Mouse (Mus musculus): ENCODE results near the gene Hoxd10. TPM values are rescaled to one million over a fixed set of nuclear protein-coding genes. Genes with fewer than 3 reads are reported as not detected.
A peak's percentile ranks its signal among the peaks of the same experiment; 100 is the strongest.

Gene Hoxd10
- polyA plus RNA-seq, 1 experiment from 2014 or later: not detected

DNA sequence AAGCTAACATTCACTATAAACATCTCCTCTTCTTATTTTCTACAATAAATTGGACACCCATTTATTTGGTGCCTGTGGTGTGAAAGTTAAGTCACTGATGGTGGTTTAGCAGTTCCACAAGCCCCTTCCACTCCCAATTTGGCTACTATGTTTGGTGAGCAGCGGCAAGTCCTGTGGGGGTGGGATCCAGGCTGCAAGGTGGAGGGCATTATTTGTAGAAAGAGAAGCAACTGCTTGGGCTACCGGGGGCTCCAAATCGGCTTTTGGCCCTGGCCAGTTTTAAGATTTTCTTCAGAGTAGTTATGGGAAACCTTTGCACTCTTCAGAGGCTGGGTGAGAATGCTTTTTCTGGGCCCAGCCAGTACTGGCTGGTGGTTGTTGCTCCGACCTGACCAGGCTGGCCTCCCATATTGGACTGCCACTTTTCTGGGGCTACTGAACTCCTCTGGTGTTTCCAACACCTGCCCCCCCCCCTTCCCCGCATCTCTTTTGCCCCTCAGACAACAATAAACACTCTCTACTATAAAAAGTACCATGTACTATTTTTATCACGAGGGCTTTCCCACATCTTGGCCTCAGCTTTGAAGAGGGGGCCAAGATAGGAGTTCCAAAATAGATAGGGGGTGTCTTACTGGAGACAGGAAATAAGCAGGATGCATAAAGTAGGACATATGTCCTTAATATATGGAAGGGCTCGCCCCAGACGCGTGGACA, 40.2 kb downstream of the Hoxd10 start:
- Histone ChIP-seq H3K4me1 (ENCODE audit: control insufficient read depth, insufficient read depth, low read length) (peaks cover 8% of the 10 kb centered on the region), H3K9me3 (ENCODE audit: control insufficient read depth, low read length) (no peaks in the 10 kb centered on the region), H3K9ac (ENCODE audit: low read length) (no peak overlapping the region), H3K4me2 (no peak overlapping the region), H3K27me3 (ENCODE audit: control insufficient read depth, insufficient read depth, low read length) (peaks cover 95% of the 10 kb centered on the region), H3K4me3 (ENCODE audit: low read depth, low read length) (no peak overlapping the region), H3K36me3 (ENCODE audit: control insufficient read depth, insufficient read depth, low read length) (no peaks in the 10 kb centered on the region), H3K27ac (ENCODE audit: low read depth, low read length) (no peak overlapping the region)
- ATAC-seq (ENCODE audit: low FRiP score) (no peak), DNase-seq (ENCODE audit: low spot score, missing footprints) (no peak)
- WGBS: 2% methylated on average over 9 of the region's 9 CpGs

DNA sequence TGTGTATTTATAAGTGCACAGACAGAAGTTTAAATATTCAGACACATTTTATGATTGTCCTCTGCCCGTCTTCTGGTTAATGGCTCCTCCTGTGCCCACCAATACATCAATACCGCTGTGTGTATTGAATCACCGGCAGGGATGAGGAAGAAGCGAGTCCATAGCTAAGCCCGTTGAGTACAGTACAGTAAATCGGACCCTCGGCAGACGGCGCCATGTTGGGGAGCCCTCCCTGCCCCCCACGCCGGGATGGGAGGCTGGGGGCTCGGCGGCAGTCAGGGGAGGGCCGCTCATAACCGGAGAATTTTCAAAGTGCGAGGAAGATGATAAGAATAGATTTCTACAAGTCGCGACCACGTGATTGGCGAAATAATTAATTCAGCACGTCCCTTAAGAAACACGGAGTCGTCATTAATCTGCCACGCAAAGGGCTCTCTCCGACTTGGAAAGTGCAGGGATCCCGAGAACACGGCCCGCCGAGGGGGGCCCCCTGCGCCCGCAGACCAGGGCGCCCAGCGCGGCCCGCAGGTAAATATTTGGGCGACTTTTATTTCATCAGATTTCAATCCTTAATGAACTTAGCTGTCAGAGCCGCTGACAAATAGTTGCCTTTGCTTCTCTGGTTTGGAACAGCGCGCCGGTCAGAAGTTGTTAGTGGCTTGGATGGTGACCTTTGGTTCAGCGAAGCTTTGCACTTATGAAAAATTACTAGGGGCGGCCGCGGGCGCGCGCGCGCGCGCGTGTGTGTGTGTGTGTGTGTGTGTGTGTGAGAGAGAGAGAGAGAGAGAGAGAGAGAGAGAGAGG, 41.0 kb downstream of the Hoxd10 start:
- DNase-seq (ENCODE audit: low spot score, missing footprints) (no peak), ATAC-seq (ENCODE audit: low FRiP score) (no peak)
- Histone ChIP-seq H3K9me3 (ENCODE audit: control insufficient read depth, low read length) (no peaks in the 10 kb centered on the region), H3K4me2 (no peak overlapping the region), H3K27me3 (ENCODE audit: control insufficient read depth, insufficient read depth, low read length) (peaks cover 95% of the 10 kb centered on the region), H3K4me3 (ENCODE audit: low read depth, low read length) (no peak overlapping the region), H3K27ac (ENCODE audit: low read depth, low read length) (no peak overlapping the region), H3K9ac (ENCODE audit: low read length) (no peak overlapping the region), H3K4me1 (ENCODE audit: control insufficient read depth, insufficient read depth, low read length) (0 out of 2 replicates have a peak, but pooled peaks cover 2% of the 10 kb centered on the region), H3K36me3 (ENCODE audit: control insufficient read depth, insufficient read depth, low read length) (no peaks in the 10 kb centered on the region)
- 1% methylated on average over 52 of the region's 52 CpGs for WGBS

DNA sequence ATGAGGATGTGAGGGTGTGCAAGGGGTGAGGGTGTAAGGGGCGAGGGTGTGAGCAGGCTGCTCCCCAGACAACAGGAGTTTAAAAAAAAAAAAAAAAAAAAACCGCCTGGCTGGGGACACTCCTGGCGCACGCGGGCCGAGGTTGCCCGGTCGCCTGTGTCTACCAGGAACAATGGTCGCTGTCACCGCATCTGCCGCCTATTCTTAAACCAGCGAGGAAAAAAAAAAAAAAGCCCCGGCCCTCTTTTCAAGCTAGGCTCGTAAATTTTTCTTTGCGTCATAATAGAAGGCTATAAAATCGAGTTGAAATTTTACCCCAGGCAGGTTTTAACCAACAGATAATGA, 41.6 kb downstream of the Hoxd10 start:
- no peak overlapping the region for H3K9ac ChIP-seq (ENCODE audit: low read length)
- H3K36me3 ChIP-seq (ENCODE audit: control insufficient read depth, insufficient read depth, low read length): no peaks in the 10 kb centered on the region
- no peak overlapping the region for H3K27ac ChIP-seq (ENCODE audit: low read depth, low read length)
- peaks cover 95% of the 10 kb centered on the region for H3K27me3 ChIP-seq (ENCODE audit: control insufficient read depth, insufficient read depth, low read length)
- H3K4me3 ChIP-seq (ENCODE audit: low read depth, low read length): no peak overlapping the region
- under 1% methylated on average over 15 of the region's 16 CpGs for WGBS
- DNase-seq (ENCODE audit: low spot score, missing footprints) (no peak), ATAC-seq (ENCODE audit: low FRiP score) (no peak)
- H3K9me3 ChIP-seq (ENCODE audit: control insufficient read depth, low read length): no peaks in the 10 kb centered on the region
- 0 out of 2 replicates have a peak, but pooled peaks cover 2% of the 10 kb centered on the region for H3K4me1 ChIP-seq (ENCODE audit: control insufficient read depth, insufficient read depth, low read length)
- H3K4me2 ChIP-seq: no peak overlapping the region

DNA sequence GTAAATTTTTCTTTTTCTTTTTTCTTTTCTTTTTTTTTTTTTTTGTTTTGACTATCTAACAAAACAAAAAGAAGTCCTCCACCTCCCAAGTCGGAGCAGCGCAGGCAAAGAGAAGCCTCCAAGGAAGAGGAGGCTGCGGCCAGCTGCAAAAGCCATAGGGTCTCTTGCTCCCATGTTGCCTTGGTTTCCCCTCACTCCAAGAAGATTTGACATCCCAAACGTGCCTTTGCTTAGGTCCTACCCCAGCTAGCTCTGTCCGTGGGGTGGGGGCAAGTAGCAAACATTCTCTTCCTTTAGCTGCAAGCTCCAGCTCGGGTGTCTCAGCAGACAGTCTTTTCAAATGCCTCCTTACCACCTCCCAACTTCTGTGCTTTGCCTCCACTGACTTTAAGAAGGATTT, 42.0 kb downstream of the Hoxd10 start:
- H3K36me3 ChIP-seq (ENCODE audit: control insufficient read depth, insufficient read depth, low read length): no peaks in the 10 kb centered on the region
- no peaks in the 10 kb centered on the region for H3K9me3 ChIP-seq (ENCODE audit: control insufficient read depth, low read length)
- H3K4me3 ChIP-seq (ENCODE audit: low read depth, low read length): no peak overlapping the region
- DNase-seq (ENCODE audit: low spot score, missing footprints) (no peak), ATAC-seq (ENCODE audit: low FRiP score) (no peak)
- no peak overlapping the region for H3K4me2 ChIP-seq
- no peak overlapping the region for H3K9ac ChIP-seq (ENCODE audit: low read length)
- peaks cover 95% of the 10 kb centered on the region for H3K27me3 ChIP-seq (ENCODE audit: control insufficient read depth, insufficient read depth, low read length)
- no peak overlapping the region for H3K27ac ChIP-seq (ENCODE audit: low read depth, low read length)
- 3% methylated on average over 6 of the region's 6 CpGs for WGBS
- H3K4me1 ChIP-seq (ENCODE audit: control insufficient read depth, insufficient read depth, low read length): 0 out of 2 replicates have a peak, but pooled peaks cover 2% of the 10 kb centered on the region

DNA sequence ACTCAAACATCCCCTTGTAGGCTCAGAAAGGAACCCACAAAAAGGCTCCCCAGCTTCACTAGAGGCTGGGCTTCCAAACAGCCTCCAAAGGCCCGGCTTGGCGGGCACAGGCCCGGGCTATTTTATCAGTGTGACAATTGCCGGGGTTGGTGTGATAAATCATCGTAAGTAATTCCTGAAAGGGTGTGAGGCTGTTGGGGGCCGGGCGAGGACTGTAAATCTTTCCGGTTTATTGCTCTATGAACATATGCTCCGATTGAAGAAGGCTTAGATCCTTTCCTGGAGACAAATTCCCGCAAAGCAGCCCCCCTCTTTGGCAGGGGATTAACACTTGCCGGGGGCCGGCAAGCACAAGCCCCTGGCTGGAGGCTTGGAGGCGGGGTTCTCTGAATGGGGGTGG, 42.7 kb downstream of the Hoxd10 start:
- Histone ChIP-seq H3K4me1 (ENCODE audit: control insufficient read depth, insufficient read depth, low read length) (0 out of 2 replicates have a peak, but pooled peaks cover 2% of the 10 kb centered on the region), H3K9me3 (ENCODE audit: control insufficient read depth, low read length) (no peaks in the 10 kb centered on the region), H3K36me3 (ENCODE audit: control insufficient read depth, insufficient read depth, low read length) (no peaks in the 10 kb centered on the region), H3K27me3 (ENCODE audit: control insufficient read depth, insufficient read depth, low read length) (peaks cover 96% of the 10 kb centered on the region), H3K9ac (ENCODE audit: low read length) (no peak overlapping the region), H3K4me2 (no peak overlapping the region), H3K4me3 (ENCODE audit: low read depth, low read length) (no peak overlapping the region), H3K27ac (ENCODE audit: low read depth, low read length) (no peak overlapping the region)
- no peak for DNase-seq (ENCODE audit: low spot score, missing footprints)
- ATAC-seq (ENCODE audit: low FRiP score): no peak
- under 1% methylated on average over 13 of the region's 13 CpGs for WGBS

DNA sequence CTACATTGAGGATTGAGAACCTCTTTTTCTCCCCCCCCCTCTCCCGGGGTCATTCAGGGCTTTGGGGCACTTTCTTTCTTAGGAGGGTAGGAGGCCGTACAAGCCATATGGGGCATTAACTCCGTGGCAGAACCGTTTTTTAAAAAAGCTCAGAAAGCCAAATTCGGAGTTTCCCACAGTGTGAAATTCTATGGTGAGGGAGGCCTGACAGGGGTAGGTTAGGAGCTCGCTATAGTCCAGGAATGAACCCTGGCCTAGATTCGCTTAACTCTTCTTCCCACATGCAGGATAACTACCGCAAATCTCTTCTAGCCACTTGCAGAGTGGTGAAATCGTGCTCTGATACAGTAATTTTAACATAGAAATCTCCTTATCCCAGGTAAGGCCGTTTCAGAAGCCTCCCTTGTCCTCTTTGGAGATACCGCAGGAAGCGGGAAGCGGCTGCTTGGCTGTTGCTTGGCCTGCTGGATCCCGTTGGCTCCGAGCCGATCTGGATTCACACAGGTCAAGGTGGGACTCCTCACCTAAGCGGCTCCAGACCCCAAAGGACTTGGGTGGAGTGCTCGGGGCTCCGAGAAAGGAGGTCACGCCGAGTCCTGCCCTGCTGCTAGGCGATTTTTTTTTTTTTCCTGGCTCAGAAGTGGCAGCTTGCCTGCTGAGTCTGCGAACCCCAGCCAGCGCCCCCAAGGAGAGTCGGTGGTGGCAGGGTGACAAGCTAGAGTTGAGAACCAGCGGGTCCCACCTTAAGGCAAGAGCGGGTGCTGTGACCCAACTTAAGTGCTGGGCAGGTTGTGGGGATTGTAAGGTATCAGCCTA, 43.5 kb downstream of the Hoxd10 start:
- Histone ChIP-seq H3K4me1 (ENCODE audit: control insufficient read depth, insufficient read depth, low read length) (peaks cover 2% of the 10 kb centered on the region; the same call in 1 of the 2 replicates), H3K27me3 (ENCODE audit: control insufficient read depth, insufficient read depth, low read length) (peaks cover 97% of the 10 kb centered on the region), H3K9ac (ENCODE audit: low read length) (no peak overlapping the region), H3K27ac (ENCODE audit: low read depth, low read length) (no peak overlapping the region), H3K36me3 (ENCODE audit: control insufficient read depth, insufficient read depth, low read length) (no peaks in the 10 kb centered on the region), H3K4me2 (no peak overlapping the region), H3K9me3 (ENCODE audit: control insufficient read depth, low read length) (no peaks in the 10 kb centered on the region), H3K4me3 (ENCODE audit: low read depth, low read length) (no peak overlapping the region)
- under 1% methylated on average over 27 of the region's 27 CpGs for WGBS
- DNase-seq (ENCODE audit: low spot score, missing footprints) (peak; percentile 95), ATAC-seq (ENCODE audit: low FRiP score) (no peak)

DNA sequence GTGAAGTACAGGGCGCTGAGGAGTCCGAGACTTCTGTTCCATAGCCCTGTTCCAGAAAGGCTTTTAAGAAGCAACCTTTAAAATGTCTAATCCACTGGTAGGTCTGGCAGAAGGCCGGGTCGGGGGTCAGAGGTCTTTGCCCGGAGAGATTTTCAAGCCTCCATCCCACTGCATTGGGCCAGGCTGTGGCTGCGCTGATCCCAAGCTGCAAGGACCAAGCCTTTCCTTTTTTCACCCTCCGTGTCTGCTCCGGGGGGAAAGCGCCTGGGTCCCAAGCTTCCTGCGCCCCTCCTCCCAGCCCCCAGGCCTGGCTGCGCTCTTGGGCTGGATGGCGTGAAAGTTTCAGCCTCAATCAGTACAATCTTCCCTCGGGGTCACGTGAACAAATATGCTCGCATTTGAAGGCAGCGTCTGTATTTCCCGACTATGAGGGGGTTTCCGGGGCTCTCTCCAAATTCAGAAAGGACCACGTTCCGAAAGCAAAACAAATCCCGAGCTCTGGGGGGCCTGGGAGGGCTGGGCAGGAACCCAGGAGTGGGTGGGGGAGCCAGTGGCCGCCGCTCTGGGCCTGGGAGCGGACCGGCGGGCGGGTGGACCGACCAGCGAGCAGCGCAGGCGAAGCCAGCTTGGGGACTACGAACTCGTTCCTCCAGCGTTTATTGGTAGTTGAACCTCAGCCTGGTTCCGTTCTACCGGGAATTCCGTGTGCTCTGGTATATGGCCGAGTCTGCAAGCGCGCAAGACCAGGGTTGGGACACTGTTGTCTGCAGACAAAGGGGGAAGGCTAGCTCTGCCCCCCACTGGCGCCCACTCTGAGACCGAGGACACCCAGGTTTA, 44.3 kb downstream of the Hoxd10 start:
- H3K4me1 ChIP-seq (ENCODE audit: control insufficient read depth, insufficient read depth, low read length): peaks cover 2% of the 10 kb centered on the region; the same call in 1 of the 2 replicates
- no peaks in the 10 kb centered on the region for H3K36me3 ChIP-seq (ENCODE audit: control insufficient read depth, insufficient read depth, low read length)
- H3K4me3 ChIP-seq (ENCODE audit: low read depth, low read length): no peak overlapping the region
- H3K27ac ChIP-seq (ENCODE audit: low read depth, low read length): no peak overlapping the region
- under 1% methylated on average over 42 of the region's 42 CpGs for WGBS
- DNase-seq (ENCODE audit: low spot score, missing footprints) (peak; percentile 96), ATAC-seq (ENCODE audit: low FRiP score) (no peak)
- H3K9me3 ChIP-seq (ENCODE audit: control insufficient read depth, low read length): no peaks in the 10 kb centered on the region
- H3K27me3 ChIP-seq (ENCODE audit: control insufficient read depth, insufficient read depth, low read length): peaks cover 97% of the 10 kb centered on the region
- no peak overlapping the region for H3K4me2 ChIP-seq
- H3K9ac ChIP-seq (ENCODE audit: low read length): no peak overlapping the region

DNA sequence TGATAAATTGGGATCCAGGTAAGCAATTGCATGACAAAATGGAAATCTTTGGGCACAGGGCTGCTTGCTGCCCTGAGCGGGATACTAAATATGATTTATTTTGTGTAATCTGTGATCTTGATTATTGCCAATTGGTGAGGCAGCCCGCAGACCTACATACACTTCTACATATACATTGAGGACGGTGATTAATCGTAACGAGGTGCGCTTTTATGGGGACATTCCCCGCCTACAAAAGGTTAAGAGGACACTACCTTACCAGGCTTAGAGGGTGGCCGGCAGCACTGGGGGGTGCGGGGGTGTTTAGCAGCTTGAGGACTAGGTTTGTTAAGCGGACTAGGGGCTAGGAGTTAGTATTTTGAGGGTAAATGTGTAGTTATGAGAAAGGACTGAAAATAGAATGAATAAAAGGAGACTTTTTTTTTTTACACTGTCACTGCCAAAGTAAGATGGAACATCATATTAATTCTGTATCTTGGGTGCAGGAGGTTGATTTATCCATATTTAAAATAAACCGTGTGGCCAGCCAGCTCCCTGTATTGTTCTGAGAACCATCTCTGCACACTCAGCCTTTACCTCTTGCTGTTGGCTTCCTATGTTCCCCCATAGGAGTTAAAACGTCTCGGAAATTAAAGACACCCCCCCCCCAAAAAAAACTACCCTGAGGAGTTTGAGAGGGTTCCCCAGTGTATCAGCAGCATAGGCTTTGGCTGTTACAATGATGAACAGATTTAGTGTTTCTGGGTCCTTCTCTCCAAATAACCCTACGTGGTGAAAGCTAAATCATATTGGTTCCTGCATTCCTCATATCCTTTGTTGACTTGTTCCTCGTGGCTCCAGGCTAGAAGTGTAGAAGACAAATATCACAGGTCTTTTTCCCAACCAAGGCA, 45.2 kb downstream of the Hoxd10 start:
- no peak overlapping the region for H3K4me2 ChIP-seq
- H3K27me3 ChIP-seq (ENCODE audit: control insufficient read depth, insufficient read depth, low read length): peaks cover 98% of the 10 kb centered on the region
- H3K36me3 ChIP-seq (ENCODE audit: control insufficient read depth, insufficient read depth, low read length): no peaks in the 10 kb centered on the region
- H3K9me3 ChIP-seq (ENCODE audit: control insufficient read depth, low read length): no peaks in the 10 kb centered on the region
- H3K9ac ChIP-seq (ENCODE audit: low read length): no peak overlapping the region
- DNase-seq (ENCODE audit: low spot score, missing footprints) (peak; percentile 92), ATAC-seq (ENCODE audit: low FRiP score) (no peak)
- H3K27ac ChIP-seq (ENCODE audit: low read depth, low read length): no peak overlapping the region
- H3K4me3 ChIP-seq (ENCODE audit: low read depth, low read length): no peak overlapping the region
- 2% methylated on average over 15 of the region's 15 CpGs for WGBS
- H3K4me1 ChIP-seq (ENCODE audit: control insufficient read depth, insufficient read depth, low read length): peaks cover 2% of the 10 kb centered on the region; the same call in 1 of the 2 replicates

All from midbrain, embryonic 11.5 days (tissue).